Mouse (Mus musculus) cerebellum, adult 2 months (tissue): ENCODE results near the gene Rapgef1.

Experiments
- CTCF ChIP-seq: fragments of 200-500 bp; IDR thresholded peaks from 2 replicates; pipeline ENCODE4 v1.5.1; 2011; ENCODE audit warnings: low read depth, mild to moderate bottlenecking, control low read depth, low read length, moderate library complexity, borderline replicate concordance; ENCODE audit not compliant: insufficient read depth
- POLR2A ChIP-seq: fragments of 200-500 bp; IDR thresholded peaks from 2 replicates; pipeline ENCODE4 v1.6.1; 2011; ENCODE audit warnings: low read length, control low read depth, borderline replicate concordance; ENCODE audit not compliant: insufficient read depth

DNA sequence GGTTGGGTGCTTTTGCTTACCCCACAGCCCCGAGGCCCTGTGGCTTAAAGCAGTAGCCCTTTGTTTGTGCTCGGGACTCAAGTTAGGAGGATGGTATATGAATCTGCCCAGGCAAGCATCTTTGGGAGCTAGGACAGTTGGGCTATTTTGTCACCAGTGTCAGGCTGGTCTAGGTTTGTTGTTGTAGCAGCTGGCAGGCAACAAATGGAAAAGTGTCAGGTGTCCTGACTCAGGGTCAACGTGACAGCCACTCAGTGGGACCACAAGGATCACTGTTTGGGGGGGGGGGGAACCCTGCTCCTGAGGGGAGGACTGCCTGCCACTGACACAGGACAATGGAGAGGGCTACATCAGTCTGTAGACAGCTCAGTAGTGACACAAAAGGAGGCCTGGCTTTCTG lies 91.5 kb downstream of the Rapgef1 start:
- TF ChIP-seq CTCF (no peak), POLR2A (no peak)
